Mouse (Mus musculus): ENCODE measurements around the gene Ndufs7. TPM values are rescaled to one million over a fixed set of nuclear protein-coding genes. Genes with fewer than 3 reads are reported as not detected.
"Not testable (repeated sequence)": the region's sequence is repeated elsewhere in the genome, so short reads cannot be mapped to it uniquely, and the experiment has no call there.

Gene Ndufs7
- polyA plus RNA-seq, 1 experiment from 2014 or later = 311 TPM

- no peak for DNase-seq (ENCODE audit: low spot score)
Measured at GRCm38 (mm10) chr10:80247849-80248248, 1.1 kb upstream of the Ndufs7 start.

DNA sequence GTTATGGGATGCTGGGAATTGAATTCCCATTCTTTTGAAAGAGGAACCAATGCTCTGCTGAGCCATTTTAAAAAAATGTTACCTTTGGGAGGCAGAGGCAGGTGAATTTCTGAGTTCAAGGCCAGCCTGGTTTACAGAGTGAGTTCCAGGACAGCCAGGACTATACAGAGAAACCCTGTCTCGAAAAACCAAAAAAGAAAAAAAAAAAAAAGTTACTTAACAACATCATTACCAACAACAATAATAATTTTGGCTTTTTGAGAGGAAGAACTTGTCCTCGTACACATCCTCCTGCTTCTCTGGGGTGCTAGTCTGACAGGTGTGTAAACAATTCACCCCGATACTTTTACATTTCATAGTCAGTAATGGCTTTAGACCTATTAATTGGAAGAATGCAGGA is 484 bp upstream of the Ndufs7 start:
- WGBS = 46% methylated on average over 3 of the region's 3 CpGs
- not testable (repeated sequence) for H3K27me3 ChIP-seq (ENCODE audit: low read depth, poor library complexity, severe bottlenecking); DNase-seq (ENCODE audit: low spot score)

More at GRCm38 (mm10) chr10:80247849-80248248, 1.1 kb upstream of the Ndufs7 start:
- no peak overlapping the region for H3K27ac ChIP-seq
- H3K36me3 ChIP-seq = peaks cover 31% of the 10 kb centered on the region
- peaks cover 24% of the 10 kb centered on the region for H3K4me1 ChIP-seq
- WGBS = 63% methylated on average over 6 of the region's 6 CpGs
- no peaks in the 10 kb centered on the region for H3K9me3 ChIP-seq (replicated peaks)
- H3K27me3 ChIP-seq (ENCODE audit: low read depth, poor library complexity, severe bottlenecking) = no peaks in the 10 kb centered on the region
- H3K4me3 ChIP-seq = peak overlapping the region; percentile 17; the same call in 1 of the 2 replicates

GRCm38 (mm10) chr10:80250059-80250458 is 1.1 kb downstream of the Ndufs7 start:
- whole genome bisulfite sequencing = 35% methylated on average over 2 of the region's 2 CpGs

More for the DNA sequence above, 484 bp upstream of the Ndufs7 start:
- Histone ChIP-seq H3K4me1 (peaks cover 24% of the 10 kb centered on the region), H3K4me3 (peak overlapping the region; percentile 84), H3K36me3 (peaks cover 31% of the 10 kb centered on the region)
- H3K9me3 ChIP-seq (replicated peaks); H3K27ac ChIP-seq: not testable (repeated sequence)

GRCm38 (mm10) chr10:80250573-80250972 is 1.7 kb downstream of the Ndufs7 start:
- no peak for DNase-seq (ENCODE audit: low spot score)
- Histone ChIP-seq H3K4me3 (peak overlapping the region; percentile 84), H3K27ac (no peak overlapping the region), H3K9me3 (replicated peaks) (no peaks in the 10 kb centered on the region), H3K36me3 (peaks cover 38% of the 10 kb centered on the region), H3K27me3 (ENCODE audit: low read depth, poor library complexity, severe bottlenecking) (no peaks in the 10 kb centered on the region), H3K4me1 (peaks cover 19% of the 10 kb centered on the region)
- 89% methylated on average over 4 of the region's 4 CpGs for WGBS

More at GRCm38 (mm10) chr10:80250059-80250458, 1.1 kb downstream of the Ndufs7 start:
- peaks cover 33% of the 10 kb centered on the region for H3K36me3 ChIP-seq
- H3K4me3 ChIP-seq = peak overlapping the region; percentile 84
- H3K27me3 ChIP-seq (ENCODE audit: low read depth, poor library complexity, severe bottlenecking) = no peaks in the 10 kb centered on the region
- H3K9me3 ChIP-seq (replicated peaks) = no peaks in the 10 kb centered on the region
- no peak for DNase-seq (ENCODE audit: low spot score)
- H3K4me1 ChIP-seq = peaks cover 24% of the 10 kb centered on the region
- peak overlapping the region; percentile 90 for H3K27ac ChIP-seq

DNA sequence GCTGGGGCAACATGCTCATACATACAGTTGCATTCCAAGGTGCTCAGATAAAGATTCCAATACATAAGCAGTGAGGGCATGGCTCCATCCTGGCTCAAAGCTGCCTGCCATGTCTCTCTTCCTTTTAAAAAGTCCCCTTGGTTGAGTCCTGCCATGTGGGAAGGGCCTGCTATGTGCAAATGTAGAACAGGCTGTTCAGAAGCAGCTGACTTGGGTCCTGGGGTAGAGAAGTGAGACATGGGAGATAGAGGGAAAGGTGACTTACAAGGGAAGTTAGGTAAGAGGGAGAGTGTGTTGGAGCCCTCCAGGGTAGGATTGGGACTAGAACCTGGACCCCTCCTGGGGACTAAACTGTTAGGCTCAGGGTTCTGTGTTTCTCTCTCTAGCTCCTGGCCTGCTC is 3.1 kb downstream of the Ndufs7 start:
- Histone ChIP-seq H3K9me3 (replicated peaks) (no peaks in the 10 kb centered on the region), H3K27me3 (ENCODE audit: low read depth, poor library complexity, severe bottlenecking) (no peaks in the 10 kb centered on the region), H3K36me3 (peaks cover 52% of the 10 kb centered on the region), H3K4me3 (no peak overlapping the region), H3K4me1 (peaks cover 16% of the 10 kb centered on the region), H3K27ac (no peak overlapping the region)
- DNase-seq (ENCODE audit: low spot score) = no peak

DNA sequence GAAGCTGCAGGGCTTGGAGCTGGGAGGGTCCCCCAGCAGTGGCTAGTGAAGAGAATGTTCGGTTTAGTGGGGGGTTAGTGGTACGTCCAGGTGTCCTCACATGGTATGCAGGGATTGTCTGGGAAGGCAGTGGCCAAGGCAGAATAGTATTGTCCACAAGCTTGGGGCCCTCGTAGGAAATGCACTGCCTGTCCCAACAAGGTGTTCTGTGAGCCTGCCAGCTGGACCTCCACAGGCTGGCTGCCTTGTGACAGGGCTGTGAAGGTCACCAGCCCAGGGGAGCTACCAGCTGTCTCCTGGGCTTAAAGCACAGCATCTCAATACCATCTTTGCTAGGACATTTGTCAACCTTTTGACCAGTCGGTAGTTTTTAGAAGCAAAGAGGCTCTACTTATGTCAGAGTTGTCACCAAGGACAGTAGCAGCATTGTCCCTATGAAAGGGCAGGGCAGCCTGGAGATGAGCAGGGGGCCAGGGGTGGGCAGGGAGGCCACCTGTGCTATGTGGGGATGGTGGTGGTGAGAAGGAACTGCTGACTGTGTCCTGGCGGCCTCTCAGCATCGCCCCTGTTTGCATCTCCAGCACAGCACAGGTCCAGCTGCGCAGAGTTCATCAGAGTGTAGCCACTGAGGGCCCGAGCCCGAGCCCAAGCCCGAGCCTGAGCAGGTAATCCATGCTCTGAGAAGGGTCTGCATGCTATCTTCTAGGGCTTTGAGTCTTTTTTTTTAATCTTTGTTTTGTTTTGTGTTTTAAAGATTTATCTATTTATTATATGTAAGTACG is 3.8 kb downstream of the Ndufs7 start:
- H3K36me3 ChIP-seq = peaks cover 58% of the 10 kb centered on the region
- H3K4me1 ChIP-seq = peaks cover 16% of the 10 kb centered on the region
- DNase-seq (ENCODE audit: low spot score) = no peak
- H3K27me3 ChIP-seq (ENCODE audit: low read depth, poor library complexity, severe bottlenecking) = no peaks in the 10 kb centered on the region
- no peak overlapping the region for H3K4me3 ChIP-seq
- H3K9me3 ChIP-seq (replicated peaks) = no peaks in the 10 kb centered on the region
- WGBS = 92% methylated on average over 11 of the region's 11 CpGs
- H3K27ac ChIP-seq = no peak overlapping the region

GRCm38 (mm10) chr10:80253551-80253950 is 4.6 kb downstream of the Ndufs7 start:
- 93% methylated on average over 6 of the region's 6 CpGs for WGBS
- H3K4me3 ChIP-seq = no peak overlapping the region

DNA sequence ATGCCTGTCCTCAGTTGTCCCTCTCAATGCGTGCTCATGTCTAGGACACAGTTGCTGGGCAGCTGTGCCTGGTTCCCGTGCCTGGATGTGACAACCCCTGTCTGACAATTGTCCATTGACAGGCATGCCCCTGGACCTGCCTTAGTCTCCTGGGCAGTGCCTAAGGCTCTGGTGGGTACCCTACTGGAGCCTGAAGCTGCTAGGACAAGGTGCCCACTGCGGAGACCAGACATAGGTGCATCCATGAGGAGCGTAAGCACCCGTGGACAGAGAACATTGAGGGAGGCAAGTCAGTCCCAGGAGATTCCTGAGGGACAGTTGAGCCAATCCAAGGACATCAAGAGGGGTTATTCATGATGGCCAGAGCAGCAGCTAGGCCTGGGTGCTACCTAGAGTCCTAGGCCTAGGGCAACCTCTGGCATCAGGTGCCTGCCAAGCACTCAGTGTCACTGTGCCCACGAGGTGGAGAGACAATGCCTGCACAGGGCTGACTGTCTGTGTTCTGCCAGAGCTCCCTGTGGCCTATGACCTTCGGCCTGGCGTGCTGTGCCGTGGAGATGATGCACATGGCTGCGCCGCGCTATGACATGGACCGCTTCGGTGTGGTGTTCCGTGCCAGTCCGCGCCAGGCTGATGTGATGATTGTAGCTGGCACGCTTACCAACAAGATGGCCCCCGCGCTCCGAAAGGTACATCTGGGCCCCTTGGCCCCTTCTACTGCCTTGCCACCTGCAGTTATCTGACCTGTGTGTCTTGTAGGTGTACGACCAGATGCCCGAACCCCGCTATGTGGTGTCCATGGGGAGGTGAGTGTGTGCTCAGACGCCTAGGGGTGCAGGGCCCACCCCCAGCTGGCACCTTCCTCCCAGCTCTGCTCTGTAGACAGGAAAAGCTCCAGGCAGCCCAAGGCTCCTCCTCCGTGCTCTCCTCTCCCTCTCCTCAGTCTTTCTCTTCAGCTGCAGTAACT is 5.7 kb downstream of the Ndufs7 start:
- Histone ChIP-seq H3K4me3 (no peak overlapping the region), H3K9me3 (replicated peaks) (no peaks in the 10 kb centered on the region), H3K36me3 (peaks cover 75% of the 10 kb centered on the region), H3K27ac (no peak overlapping the region), H3K4me1 (peaks cover 24% of the 10 kb centered on the region), H3K27me3 (ENCODE audit: low read depth, poor library complexity, severe bottlenecking) (no peaks in the 10 kb centered on the region)
- WGBS = 96% methylated on average over 26 of the region's 26 CpGs
- no peak for DNase-seq (ENCODE audit: low spot score)

More at GRCm38 (mm10) chr10:80253551-80253950, 4.6 kb downstream of the Ndufs7 start:
- H3K9me3 ChIP-seq (replicated peaks) = no peaks in the 10 kb centered on the region
- no peak overlapping the region for H3K27ac ChIP-seq
- peaks cover 16% of the 10 kb centered on the region for H3K4me1 ChIP-seq
- DNase-seq (ENCODE audit: low spot score) = no peak
- no peaks in the 10 kb centered on the region for H3K27me3 ChIP-seq (ENCODE audit: low read depth, poor library complexity, severe bottlenecking)
- peaks cover 66% of the 10 kb centered on the region for H3K36me3 ChIP-seq

GRCm38 (mm10) chr10:80255881-80256535 is 7.1 kb downstream of the Ndufs7 start:
- DNase-seq (ENCODE audit: low spot score) = no peak
- WGBS = 86% methylated on average over 5 of the region's 5 CpGs
- Histone ChIP-seq H3K36me3 (peaks cover 75% of the 10 kb centered on the region), H3K27ac (peak overlapping the region; percentile 47; the same call in 1 of the 2 replicates), H3K4me1 (peaks cover 27% of the 10 kb centered on the region), H3K27me3 (ENCODE audit: low read depth, poor library complexity, severe bottlenecking) (no peaks in the 10 kb centered on the region), H3K4me3 (no peak overlapping the region), H3K9me3 (replicated peaks) (no peaks in the 10 kb centered on the region)

- peaks cover 42% of the 10 kb centered on the region for H3K4me1 ChIP-seq
- H3K27ac ChIP-seq = no peak overlapping the region
- H3K27me3 ChIP-seq (ENCODE audit: low read depth, poor library complexity, severe bottlenecking) = no peaks in the 10 kb centered on the region
- no peak overlapping the region for H3K4me3 ChIP-seq
- no peak for DNase-seq (ENCODE audit: low spot score)
- H3K9me3 ChIP-seq (replicated peaks) = no peaks in the 10 kb centered on the region
- peaks cover 63% of the 10 kb centered on the region for H3K36me3 ChIP-seq
- WGBS = 81% methylated on average over 2 of the region's 2 CpGs
Measured at GRCm38 (mm10) chr10:80257936-80258335, 9.0 kb downstream of the Ndufs7 start.

DNA sequence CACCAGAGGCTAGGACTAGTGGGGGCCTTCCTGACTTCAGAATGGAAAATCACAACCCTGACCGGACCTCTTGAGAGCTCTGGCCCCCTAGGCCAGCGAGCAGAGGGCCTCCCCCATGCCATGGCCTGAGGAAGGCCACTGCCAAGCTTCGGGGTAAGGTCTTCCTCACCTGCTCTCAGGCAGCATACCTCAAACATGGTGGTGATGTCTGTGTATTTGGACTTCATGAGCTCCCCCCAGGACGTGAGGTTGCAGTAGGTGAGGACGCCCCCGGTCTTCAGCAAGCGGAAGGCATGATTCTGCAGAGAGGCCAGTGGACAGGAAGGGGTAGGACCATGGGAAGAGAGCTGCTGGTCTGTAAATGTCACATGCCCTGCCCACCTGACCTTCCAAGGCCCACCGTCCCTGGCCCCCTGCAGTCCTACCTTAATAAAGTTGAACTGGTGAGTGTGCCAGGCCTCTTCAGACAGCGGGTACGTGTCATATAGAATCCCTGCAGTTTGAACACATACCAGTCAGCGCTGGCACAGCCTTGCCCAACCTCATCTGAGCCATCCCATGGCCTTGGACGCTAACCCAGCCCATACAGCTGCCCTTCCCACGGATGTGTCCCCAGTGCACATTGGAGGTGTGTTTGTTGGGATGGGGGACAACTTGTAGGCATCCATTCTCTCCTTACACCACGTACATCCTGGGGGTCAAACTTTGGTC is 10.0 kb downstream of the Ndufs7 start:
- Histone ChIP-seq H3K27ac (peak overlapping the region; percentile 89; the same call in 1 of the 2 replicates), H3K9me3 (replicated peaks) (no peaks in the 10 kb centered on the region), H3K4me1 (peaks cover 42% of the 10 kb centered on the region), H3K27me3 (ENCODE audit: low read depth, poor library complexity, severe bottlenecking) (no peaks in the 10 kb centered on the region), H3K36me3 (peaks cover 53% of the 10 kb centered on the region), H3K4me3 (peak overlapping the region; percentile 1; the same call in 1 of the 2 replicates)
- no peak for DNase-seq (ENCODE audit: low spot score)
- WGBS = 92% methylated on average over 14 of the region's 14 CpGs

DNA sequence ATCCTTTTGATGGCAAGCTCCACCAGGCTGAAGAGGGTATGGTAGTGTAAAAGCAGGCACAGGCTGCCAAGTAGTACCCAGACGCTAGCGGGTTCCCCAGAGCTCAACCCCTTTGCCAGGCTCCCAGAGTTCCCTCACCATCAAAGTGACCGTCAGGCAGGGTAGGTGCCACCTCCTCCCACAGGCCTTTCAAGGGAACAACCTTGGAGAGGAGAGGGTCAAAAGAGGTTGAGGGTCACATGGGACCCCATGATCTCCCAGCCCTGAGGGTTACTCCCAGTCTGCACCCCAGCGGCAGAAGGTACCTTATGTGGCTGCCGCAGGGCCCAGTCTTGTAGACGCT is 10.5 kb downstream of the Ndufs7 start:
- Histone ChIP-seq H3K4me1 (peaks cover 42% of the 10 kb centered on the region), H3K27ac (peak overlapping the region; percentile 89), H3K36me3 (peaks cover 48% of the 10 kb centered on the region), H3K9me3 (replicated peaks) (no peaks in the 10 kb centered on the region), H3K4me3 (peak overlapping the region; percentile 59), H3K27me3 (ENCODE audit: low read depth, poor library complexity, severe bottlenecking) (no peaks in the 10 kb centered on the region)
- WGBS = 81% methylated on average over 6 of the region's 6 CpGs
- no peak for DNase-seq (ENCODE audit: low spot score)
